Mouse (Mus musculus) mature B cell (primary cell): Measurements from ENCODE around the gene Cyp2j12.
"Not testable (repeated sequence)": the region's sequence is repeated elsewhere in the genome, so short reads cannot be mapped to it uniquely, and the experiment has no call there.

Source experiments
- in situ Hi-C: fragments of 300-500 bp; cut with MboI; formaldehyde crosslinking; loops from 2 replicates; pipeline ENCODE4 v1.14.3; 2019

The Cyp2j12 gene

DNA sequence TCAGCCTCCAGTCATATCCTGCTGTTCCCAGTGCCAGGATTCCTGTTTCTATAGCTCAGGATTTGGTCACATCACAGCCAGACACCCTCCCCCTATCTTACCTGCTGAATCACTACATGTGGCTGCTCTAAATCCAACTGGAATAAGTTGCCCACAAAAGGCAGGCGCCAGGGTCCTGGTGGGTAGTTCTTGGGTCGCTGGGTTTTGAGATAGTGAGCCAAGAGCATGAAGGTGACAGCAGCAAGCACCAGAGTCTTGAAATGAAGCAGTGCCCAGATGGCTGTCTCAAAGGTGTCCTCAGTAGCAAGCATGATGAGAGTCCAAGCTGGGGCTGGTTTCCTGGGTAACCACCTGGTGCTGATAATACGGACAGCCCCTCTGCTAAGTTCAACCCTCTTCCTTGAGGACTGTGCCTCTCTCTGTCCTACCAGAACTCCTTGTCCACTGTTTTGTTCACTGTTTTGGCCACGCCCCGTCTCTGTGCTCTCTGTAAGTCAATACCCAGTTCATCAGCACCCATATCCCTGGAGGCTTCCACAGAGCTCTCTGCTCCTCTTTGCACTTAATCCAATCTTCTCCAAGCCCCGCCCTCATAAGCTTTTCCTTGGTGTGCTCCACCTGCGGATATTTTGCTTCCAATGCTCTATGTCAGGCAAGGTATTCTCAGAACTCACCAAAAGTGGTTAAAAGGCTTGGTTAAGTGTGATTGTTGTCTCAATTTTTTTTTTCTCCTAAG lies at the start of gene Cyp2j12:
Gene Cyp2j12, minus strand, starts transcription at position 421 of the 736 bp plus-strand sequence.
- in situ Hi-C loops, result no loop called here

DNA sequence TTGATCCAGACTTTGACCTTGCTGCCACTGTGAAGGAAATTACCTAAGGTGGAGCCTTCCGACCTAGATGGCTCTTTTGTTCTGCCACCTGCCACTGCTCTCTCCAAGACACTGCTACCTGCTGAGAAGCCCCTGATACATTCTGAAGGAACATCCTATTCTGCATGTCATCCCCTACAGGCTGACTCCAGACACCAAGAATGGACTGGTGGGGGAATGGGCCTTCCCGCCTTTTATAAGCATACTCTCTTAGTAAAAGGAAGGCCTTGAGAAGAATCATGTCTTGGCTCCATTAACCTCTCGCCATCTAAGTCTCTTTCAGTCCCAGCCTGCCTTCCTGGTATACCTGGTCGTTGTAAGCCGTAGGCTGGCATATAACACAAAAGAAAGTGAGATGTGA lies 48.4 kb upstream of the Cyp2j12 start:
- in situ Hi-C loops, result not testable (repeated sequence)

- in situ Hi-C loops, result not testable (repeated sequence)
Observed at GRCm38 (mm10) chr4:96188671-96189070, 47.7 kb upstream of the Cyp2j12 start.

DNA sequence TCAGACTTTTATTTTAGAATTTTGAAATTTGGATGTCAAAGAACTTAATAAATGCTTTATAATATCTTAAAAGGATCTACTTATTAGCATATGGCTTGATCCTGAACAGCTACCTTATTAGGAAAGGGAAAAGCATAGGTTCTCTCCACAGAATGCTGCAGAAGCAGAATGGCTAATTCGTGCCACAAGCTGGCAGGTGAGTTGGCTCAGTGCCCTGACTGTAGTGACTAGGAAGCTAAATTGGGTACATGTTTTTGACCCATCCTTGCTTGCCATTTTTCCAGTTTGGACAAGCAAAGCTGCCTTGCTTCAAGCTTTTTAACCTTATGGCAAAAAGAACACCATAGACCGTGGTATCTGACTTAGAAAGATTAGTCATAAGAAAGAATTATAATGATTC lies 47.2 kb upstream of the Cyp2j12 start:
- in situ Hi-C loops, result not testable (repeated sequence)

- in situ Hi-C loops, result not testable (repeated sequence)
Observed at GRCm38 (mm10) chr4:96184716-96185115, 43.8 kb upstream of the Cyp2j12 start.

GRCm38 (mm10) chr4:96162839-96163238 lies 21.9 kb upstream of the Cyp2j12 start:
- in situ Hi-C loops, result no loop called here

DNA sequence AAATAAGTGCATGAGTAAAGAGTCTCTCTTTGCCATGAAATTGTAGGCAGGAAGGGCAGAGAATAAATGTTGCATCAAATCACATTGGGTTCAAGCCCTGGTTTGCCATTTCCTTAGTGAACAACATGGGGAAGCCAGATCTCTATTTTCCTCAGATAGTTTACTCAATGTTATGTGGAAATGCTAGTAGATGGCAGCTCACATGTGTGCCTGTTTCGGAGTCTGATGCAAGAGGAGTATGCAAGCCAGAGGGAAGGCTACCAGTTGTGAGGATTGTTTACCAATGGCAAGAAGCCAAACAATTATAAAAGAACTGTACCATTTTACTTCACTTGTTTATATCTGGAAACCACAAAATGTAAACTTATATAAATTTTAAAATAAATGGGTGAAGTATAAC lies 20.6 kb upstream of the Cyp2j12 start:
- in situ Hi-C loops, result no loop called here

GRCm38 (mm10) chr4:96139226-96139625 lies 1.7 kb downstream of the Cyp2j12 start:
- in situ Hi-C loops, result no loop called here

- in situ Hi-C loops, result no loop called here
Observed at GRCm38 (mm10) chr4:96134246-96134645, 6.7 kb downstream of the Cyp2j12 start.

- in situ Hi-C loops, result no loop called here
Observed at GRCm38 (mm10) chr4:96096841-96097240, 44.1 kb downstream of the Cyp2j12 start.

- in situ Hi-C loops, result no loop called here
Observed at GRCm38 (mm10) chr4:96091869-96092268, 49.1 kb downstream of the Cyp2j12 start.

DNA sequence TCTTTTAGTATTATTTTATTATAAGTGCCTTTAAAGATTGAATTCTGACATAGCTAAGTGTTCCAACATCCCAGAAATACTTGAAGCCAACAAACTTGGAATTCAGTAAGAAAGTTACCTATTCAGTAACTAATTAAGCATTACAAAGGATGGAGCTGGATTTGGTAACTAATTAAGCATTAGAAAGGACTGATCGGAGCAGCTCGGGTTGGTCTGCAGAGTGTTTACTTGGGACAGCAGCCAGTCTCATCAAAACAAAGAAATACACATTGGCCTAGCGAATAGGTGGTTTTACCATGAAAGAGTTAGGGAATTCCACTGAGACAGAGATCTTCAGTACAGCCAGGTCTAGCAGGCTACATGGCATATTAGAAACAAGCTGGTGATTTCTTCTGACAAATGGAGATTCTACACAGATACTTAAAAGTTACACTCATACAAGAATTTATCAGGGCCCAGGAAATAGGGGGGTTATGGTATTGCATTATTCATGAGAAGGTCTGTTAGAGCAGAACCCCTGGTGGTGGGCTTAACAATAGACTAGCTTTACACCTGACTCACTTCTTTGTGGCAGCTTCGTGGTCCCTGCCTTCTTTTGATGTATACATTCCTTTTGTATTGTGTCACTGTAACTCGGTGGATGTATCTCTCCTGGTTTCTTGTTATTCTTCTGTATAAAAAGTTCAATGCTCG lies 51.5 kb downstream of the Cyp2j12 start:
- in situ Hi-C loops, result not testable (repeated sequence)

GRCm38 (mm10) chr4:96078308-96078707 lies 62.6 kb downstream of the Cyp2j12 start:
- in situ Hi-C loops, result no loop called here

DNA sequence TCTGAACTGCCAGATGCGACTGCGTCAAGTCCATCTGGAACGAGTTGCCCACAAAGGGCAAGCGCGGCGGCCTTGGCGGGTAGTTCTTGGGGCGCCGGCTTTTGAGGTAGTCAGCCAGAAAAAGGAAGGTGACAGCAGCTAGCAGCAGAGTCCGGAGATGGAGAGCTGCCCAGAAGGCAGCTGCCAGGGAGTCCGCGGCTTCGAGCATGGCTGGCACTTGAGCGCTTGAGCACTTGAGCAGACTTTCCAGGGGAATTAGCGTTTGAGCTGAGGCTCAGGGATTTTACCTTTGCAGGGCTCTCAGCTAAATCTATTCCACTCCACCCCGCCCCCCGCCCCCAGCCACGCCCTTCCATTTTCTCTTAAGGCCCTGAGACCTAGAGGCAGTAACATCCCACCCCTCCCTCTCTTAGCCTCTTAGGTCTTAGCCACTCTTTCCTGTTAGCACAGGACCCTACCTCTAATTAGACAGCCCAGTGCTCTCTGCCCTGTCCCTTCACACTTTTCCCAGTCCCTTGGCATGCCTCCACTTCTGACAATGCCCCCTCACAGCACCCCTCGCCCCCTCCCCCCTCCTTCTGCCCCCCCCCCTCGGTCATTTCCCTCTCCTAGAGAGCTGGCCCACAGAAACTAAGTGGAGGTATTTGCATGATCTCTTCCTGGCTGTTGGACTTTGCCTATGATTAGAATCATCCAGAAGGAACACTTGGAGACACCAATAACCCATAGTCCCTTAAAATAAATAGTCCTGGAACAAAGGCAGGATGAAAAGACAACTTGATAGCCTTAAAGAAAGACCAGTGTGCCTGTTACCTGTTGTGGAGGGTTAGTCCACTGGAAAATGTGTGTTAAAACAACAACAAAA lies 63.5 kb downstream of the Cyp2j12 start, which contains the start of gene Cyp2j13:
Gene Cyp2j13, minus strand, starts transcription at position 286 of the 865 bp plus-strand sequence.
- in situ Hi-C loops, result no loop called here

GRCm38 (mm10) chr4:96062045-96062444 lies 78.9 kb downstream of the Cyp2j12 start:
- in situ Hi-C loops, result no loop called here

- in situ Hi-C loops, result no loop called here
Observed at GRCm38 (mm10) chr4:96060106-96060505, 80.8 kb downstream of the Cyp2j12 start.
